Mouse (Mus musculus) urinary bladder, postnatal 14 days (tissue): ENCODE results near the gene Tcf3.

ENCODE experiments used
- DNase-seq: peaks from one replicate; pipeline ENCODE4 v3.0.0; 2021; ENCODE audit warnings: low spot score

Gene Tcf3

DNA sequence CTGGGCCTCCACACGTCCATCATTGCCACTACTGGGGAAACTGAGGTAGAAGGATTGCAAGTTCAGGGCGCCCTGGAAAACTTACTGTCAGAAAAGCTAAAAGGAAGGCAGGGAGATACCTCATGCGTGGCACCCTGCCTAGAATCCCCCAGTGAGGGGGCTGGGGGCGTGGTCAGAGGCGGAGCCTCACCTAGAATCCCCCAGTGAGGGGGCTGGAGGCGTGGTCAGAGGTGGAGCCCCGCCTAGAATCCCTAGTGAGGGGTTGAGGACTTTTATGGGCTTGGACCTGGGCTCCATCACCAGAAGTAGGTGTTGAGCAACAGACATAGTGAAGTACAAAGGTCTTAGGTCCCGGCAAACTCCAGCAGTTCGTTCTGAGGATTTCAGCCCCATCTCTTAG, 2.8 kb upstream of the Tcf3 start:
- peak; percentile 63 for DNase-seq

- peak; percentile 73 for DNase-seq
Measured at GRCm38 (mm10) chr10:80435764-80436163, 2.3 kb upstream of the Tcf3 start.

DNA sequence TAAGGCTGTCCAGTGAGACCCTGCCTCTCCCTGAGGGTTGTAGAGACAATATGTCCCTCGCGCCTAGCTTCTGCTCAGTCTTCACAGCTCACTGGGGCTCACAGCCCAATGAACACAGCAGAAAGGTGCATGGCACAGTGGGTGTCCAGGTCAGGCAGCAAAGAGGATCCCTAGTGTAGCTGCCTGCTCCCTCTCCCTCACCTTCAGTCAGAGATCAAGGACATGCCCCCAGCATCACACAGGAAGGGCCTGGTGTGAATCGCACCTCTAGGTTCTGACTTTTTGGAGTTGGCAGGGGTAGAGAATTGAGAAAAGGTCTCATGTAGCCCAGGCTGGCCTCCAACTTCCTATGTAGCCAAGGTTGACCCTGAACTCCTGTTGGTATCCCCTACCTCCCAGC, 1.4 kb upstream of the Tcf3 start:
- no peak for DNase-seq

DNA sequence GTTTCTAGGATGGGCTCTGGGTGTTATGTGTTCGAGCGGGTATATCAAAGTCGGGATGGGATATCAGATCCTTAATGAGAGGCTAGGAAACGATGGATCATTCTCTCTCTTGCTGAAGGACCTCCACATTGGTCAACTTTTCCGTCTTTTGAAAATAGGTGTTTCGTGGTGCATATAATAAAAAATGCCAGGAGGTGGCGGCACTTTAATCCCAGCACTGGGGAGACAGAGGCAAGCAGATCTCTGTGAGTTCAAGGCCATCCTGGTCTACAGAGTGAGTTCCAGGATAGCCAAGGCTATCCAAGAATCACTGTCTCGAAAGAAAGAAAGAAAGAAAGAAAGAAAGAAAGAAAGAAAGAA, 766 bp upstream of the Tcf3 start:
- no peak for DNase-seq

GRCm38 (mm10) chr10:80432936-80433512, 423 bp downstream of the Tcf3 start:
- DNase-seq = no peak

DNA sequence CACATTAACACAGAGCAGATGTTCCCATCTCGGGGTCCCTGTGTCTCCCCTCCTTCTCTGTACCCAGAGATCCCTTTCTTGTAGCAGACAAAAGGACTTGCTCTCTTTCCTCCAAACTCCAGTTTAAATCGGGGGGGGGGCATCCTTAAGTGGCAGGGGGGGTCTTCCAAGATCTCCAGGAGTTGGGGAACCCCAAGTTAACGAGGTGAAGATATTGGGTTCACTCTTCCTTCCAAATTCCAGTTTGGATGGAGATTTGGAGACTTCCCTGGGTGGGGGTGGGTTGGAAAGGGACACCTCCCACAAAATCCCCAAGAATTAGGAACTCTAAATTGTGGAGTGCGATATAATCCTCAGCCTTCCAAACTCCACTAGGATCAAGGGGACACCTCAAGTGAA, 1.1 kb downstream of the Tcf3 start:
- no peak for DNase-seq

DNA sequence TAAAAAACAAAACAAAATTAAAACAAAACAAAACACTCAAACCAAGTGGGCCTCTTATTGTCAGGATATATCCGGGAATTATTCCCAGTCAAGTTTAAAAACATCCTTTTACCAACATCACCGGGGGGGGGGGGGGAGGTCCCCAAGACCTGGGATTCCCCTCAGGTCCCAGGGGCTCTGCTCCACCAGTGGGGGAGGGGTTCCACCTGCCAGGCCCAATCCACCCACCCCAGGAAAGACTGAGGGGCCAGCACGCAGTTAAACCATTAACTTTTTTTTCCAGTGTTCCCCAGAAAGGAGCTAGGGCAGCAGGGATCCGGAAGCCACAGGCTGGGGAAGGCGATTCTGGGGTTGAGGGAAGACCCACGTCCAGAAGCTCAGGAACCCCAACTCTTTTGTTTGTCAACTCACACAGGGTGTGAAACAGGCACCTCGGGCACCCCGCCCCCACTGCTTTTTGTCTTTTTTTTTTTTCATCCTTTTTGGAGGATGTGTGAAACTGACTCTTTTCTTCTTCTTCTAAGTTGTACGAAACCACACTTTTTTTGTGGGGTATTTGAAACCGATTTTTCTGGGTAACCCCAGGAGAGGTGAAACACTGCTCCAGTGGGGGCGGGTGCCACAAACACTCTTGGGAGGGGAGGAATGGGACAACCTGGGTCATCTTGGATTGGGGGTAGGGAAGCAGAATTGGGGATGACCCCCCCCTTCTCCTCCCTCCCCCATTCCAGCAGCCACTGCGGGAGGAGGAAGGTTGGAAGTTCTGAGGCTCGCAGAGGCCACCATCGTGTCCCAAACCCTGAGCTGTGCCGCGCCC, 1.7 kb downstream of the Tcf3 start:
- DNase-seq = no peak

DNA sequence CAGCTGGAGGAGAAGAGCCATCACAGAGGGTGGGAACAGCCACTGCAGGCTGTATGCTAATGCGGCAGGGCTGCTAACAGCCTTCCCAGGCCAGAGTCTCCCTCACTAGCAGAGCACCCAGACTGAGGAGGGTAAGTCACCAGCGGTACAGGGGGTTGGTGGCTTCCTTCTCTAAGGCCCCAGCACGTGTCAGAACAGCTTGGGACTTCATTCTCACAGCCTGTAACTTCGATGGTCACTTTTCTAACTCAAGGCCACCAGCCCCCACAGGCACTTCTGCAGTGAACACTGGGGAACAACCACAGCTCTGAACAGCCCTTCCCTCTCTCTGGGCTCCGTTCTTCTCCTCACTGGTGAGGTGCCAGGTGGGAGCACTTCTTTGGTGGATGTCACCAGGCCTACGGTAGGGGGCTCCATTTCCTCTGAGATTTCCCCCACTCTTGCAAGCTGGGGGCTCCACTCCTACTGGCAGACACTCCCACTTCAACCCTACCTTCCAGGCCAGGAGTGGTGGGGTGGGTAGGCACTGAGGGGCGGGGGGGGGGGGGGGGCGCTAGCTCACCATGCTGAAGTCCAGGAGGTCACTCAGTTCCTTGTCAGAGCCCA, 3.0 kb downstream of the Tcf3 start:
- no peak for DNase-seq

GRCm38 (mm10) chr10:80429800-80430199, 3.6 kb downstream of the Tcf3 start:
- DNase-seq = no peak

DNA sequence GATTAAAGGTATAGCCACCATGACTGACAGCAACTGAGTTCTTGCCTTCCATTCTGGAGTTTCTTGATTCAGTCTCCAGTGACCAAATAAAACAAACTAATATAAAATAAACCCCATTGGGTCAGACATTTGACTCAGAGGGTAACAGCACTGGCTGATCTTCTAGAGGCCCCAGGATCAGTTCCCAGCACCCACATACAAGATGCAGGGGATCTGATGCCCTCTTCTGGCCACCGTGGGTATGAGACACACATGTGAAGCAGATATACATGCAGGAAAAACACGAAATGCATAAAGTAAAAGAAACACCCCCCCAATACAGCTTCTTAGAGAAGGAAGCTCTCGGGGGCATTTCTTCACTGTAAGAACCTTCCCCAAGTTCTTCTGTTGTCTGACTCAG, 8.4 kb downstream of the Tcf3 start:
- DNase-seq = no peak

DNA sequence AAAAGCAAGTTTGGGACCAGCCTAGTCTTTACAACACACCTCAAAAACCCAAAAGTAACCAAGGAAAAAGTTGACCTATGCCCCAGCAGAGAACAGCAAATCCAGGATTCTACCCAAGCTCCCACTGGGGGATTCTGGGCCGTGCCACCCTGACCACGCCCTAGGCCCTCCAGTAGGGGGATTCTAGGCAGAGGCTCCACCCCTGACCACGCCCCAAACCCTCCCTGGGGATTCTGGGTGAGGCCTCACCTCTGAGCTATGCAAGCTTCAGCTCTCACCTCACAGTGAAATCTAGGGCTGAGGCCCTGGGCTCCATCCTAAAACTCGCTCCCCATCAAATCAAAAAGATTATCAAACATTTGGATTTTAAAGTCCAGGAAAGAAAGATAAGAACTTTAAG, 9.9 kb downstream of the Tcf3 start:
- DNase-seq = no peak

- DNase-seq = no peak
Measured at GRCm38 (mm10) chr10:80421651-80422472, 11.6 kb downstream of the Tcf3 start.

DNA sequence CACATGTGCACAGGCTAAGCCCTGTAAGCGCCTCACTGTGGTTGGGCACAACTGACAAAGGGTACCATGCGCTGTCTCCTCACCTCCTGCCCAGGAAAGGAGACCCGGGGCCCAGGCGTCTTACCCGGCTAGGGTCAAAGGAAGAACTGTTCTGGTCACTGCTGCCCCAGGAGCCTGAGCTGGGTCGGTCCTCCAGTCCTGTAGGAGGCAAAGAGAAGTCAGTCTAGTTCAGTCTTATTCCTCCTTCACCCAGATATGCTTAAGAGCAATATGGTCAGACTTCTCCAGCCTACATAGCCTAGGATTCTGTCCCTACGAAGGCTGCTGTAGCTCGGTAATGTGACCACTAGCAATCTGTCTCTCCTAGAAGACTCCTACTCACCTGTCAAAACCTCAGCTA, 12.2 kb downstream of the Tcf3 start:
- no peak for DNase-seq

DNA sequence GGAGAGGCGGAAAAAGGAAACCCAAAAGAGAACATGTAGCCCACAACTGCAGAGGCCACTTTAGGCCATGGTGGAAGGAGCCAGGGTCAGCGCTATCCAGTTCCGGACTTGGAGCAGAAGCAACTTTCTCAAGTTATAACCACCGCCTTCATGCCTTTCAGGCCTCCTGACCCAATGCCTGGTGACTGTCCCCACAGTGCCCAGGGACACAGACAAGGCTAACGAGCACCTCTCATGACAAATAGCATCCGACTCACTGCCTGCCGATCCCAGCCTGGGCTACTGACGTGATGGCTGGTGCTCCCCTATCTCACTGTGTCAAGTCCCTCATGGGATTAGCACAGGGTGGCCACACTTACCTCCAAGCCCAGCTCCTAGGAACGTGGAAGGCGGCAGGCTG, 12.7 kb downstream of the Tcf3 start:
- no peak for DNase-seq

GRCm38 (mm10) chr10:80419419-80419818, 14.0 kb downstream of the Tcf3 start:
- DNase-seq = no peak

GRCm38 (mm10) chr10:80418311-80418710, 15.1 kb downstream of the Tcf3 start:
- no peak for DNase-seq

DNA sequence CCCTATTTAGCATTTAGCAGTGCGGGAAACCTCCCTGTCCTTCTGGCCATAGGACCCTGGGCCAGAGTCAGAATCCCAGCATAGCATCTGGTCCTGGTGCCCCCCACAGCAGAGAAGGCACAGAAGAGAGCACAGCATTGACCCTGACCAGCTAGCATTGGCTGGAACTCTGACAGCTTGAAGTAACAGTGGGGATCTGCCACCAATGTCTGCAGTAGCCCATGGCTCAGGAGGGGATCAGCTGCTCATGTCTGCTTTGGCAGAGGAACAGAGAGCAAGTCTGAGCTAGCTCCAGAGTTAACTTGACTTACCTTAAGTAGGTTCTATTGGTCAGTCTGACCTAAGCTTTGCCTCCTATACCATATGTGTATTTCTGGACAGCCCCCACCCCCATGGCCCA, 15.6 kb downstream of the Tcf3 start:
- DNase-seq = no peak

DNA sequence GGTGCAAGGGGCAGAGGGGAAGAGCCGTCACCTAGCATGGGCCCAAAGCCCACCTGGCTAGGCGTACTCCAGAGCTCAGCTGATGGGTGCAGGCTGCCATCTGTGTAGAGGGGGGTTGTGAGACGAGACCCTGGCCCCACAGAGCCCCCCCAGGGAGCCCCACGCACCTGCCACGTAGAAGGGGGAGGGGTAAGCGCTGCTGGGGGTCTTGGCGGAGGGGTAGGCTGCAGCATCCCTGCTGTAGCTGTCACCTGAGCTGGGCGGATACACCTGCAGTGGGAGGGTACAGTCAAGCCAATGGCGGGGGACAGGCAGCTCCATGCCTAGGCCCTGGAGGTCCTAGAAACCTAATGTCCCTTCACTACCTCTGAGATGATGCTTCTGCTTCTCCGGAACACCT, 16.1 kb downstream of the Tcf3 start:
- DNase-seq = no peak

- no peak for DNase-seq
Measured at GRCm38 (mm10) chr10:80415566-80415965, 17.9 kb downstream of the Tcf3 start.

DNA sequence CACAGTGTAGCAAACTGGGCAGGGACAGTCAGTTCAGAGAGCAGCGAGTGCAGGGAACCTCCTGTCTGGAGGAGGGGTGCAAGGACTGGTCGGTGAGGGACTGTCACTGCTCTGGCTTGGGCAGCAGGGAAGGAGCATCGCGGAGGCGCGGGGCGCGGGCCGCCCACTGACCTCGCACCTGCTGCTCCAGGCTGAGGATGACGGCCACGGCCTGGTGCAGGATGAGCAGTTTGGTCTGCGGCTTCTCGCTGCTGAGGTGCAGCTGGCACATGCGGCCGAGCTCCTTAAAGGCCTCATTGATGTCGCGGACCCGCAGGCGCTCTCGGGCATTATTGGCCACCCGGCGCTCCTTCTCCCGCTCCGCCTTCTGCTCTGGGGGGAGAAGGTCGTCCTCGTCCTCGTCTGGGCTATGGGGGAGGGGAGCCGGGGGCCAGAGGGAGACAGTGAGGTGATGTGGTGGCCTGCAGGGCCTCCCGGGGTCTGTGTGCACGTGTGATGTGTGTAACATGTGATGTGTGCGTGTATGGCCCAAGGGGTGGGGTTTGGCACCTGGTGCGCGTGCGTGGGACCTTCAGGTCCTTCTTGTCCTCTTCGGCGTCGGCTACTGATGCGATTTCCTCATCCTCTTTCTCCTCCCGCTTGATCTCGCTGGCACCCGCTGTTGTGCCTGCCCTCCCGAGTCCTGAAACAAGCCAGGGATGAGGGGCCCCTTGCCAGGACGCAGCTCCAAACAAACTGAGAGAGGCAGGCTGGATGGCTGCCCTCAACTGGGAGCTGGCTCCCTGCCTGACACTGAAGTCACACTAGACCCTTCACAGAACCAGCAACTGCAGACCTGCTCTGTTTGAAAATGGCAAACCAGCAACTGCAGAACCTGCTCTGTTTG, 20.5 kb downstream of the Tcf3 start:
- DNase-seq = peak; percentile 61

- no peak for DNase-seq
Measured at GRCm38 (mm10) chr10:80407924-80408323, 25.5 kb downstream of the Tcf3 start.
